Mouse (Mus musculus) E14TG2a.4 (cell line): Measurements from ENCODE around the gene Srcin1.

Experiments used
- CTCF ChIP-seq: conservative IDR thresholded peaks from 2 replicates; pipeline ENCODE4 v1.5.1; 2014; ENCODE audit warnings: low read length
- NANOG ChIP-seq: IDR thresholded peaks from 2 replicates; pipeline ENCODE4 v1.6.1; 2014; ENCODE audit warnings: borderline replicate concordance, low read length, mixed read lengths
- POU5F1 ChIP-seq: IDR thresholded peaks from 2 replicates; pipeline ENCODE4 v1.6.1; 2014; ENCODE audit warnings: low read length, borderline replicate concordance

- TF ChIP-seq CTCF (peak; percentile 5; the same call in 1 of the 2 replicates), POU5F1 (no peak), NANOG (no peak)
Observed at GRCm38 (mm10) chr11:97506331-97506730, 69.7 kb downstream of the Srcin1 start.
